Mouse (Mus musculus): ENCODE data around the gene Tom1.

Gene Tom1

GRCm38 (mm10) chr8:75088989-75089881, 55.7 kb downstream of the Tom1 start:
- peak; percentile 34 for DNase-seq (ENCODE audit: low spot score)

GRCm38 (mm10) chr8:75090781-75091365, 57.4 kb downstream of the Tom1 start:
- no peak for DNase-seq (ENCODE audit: low spot score)

- DNase-seq (ENCODE audit: low spot score) = peak; percentile 83
Observed at GRCm38 (mm10) chr8:75093399-75094156, 60.1 kb downstream of the Tom1 start, which contains the start of gene Hmox1. Hmox1 (plus strand) TSS chr8:75093621.

GRCm38 (mm10) chr8:75102956-75103355, 69.5 kb downstream of the Tom1 start:
- DNase-seq (ENCODE audit: low spot score) = no peak

- DNase-seq (ENCODE audit: low spot score) = no peak
Observed at GRCm38 (mm10) chr8:75103376-75103878, 69.9 kb downstream of the Tom1 start.

- DNase-seq (ENCODE audit: low spot score) = peak; percentile 36
Observed at GRCm38 (mm10) chr8:75108527-75109235, 75.2 kb downstream of the Tom1 start.

GRCm38 (mm10) chr8:75109236-75109967, 75.9 kb downstream of the Tom1 start, which contains the start of gene Mcm5:
Mcm5 (plus strand) TSS chr8:75109569.
- DNase-seq (ENCODE audit: low spot score) = peak; percentile 99

GRCm38 (mm10) chr8:75110093-75110492, 76.6 kb downstream of the Tom1 start:
- no peak for DNase-seq (ENCODE audit: low spot score)

- no peak for DNase-seq (ENCODE audit: low spot score)
Observed at GRCm38 (mm10) chr8:75118505-75118904, 85.0 kb downstream of the Tom1 start.

GRCm38 (mm10) chr8:75119287-75119686, 85.8 kb downstream of the Tom1 start:
- no peak for DNase-seq (ENCODE audit: low spot score)

Measured in ovary, postnatal 10 days (tissue).